Comparison of ENCODE assay signal across 21 mouse cellular contexts in genomic region chr3:131372996-131373395, GRCm38 (mm10).
DNase-seq lines count a peak whose midpoint lies in the region; ATAC-seq lines count a peak whose summit lies in the region.
"Had no signal": no experiment of that assay in that cellular context is flagged by ENCODE, and none has a peak within 500 bp of the region (broad histone marks: within the 10 kb centered on the region; RNA-seq: fewer than 3 reads in every experiment).

No protein-coding gene starts in this region.

- H3K4me1 ChIP-seq in forebrain, embryonic 11.5 days (replicated peaks; ENCODE audit: control insufficient read depth, insufficient read depth, low read length): no peaks in the 10 kb centered on the region
- H3K4me1 ChIP-seq in forebrain, embryonic 15.5 days: no peaks in the 10 kb centered on the region
- H3K4me1 ChIP-seq: embryonic facial prominence, embryonic 10.5 days; embryonic facial prominence, embryonic 12.5 days; forebrain, embryonic 12.5 days had no signal

- H3K36me3 ChIP-seq in forebrain, embryonic 11.5 days (ENCODE audit: control insufficient read depth, insufficient read depth, low read length): no peaks in the 10 kb centered on the region
- H3K36me3 ChIP-seq in forebrain, embryonic 15.5 days: no peaks in the 10 kb centered on the region
- H3K36me3 ChIP-seq: embryonic facial prominence, embryonic 10.5 days; embryonic facial prominence, embryonic 12.5 days; forebrain, embryonic 12.5 days; G1E had no signal

- no peak overlapping the region for H3K27ac ChIP-seq in forebrain, embryonic 11.5 days (ENCODE audit: low read depth, low read length)
- H3K27ac ChIP-seq in forebrain, embryonic 15.5 days (replicated peaks): no peak overlapping the region
- H3K27ac ChIP-seq: embryonic facial prominence, embryonic 10.5 days; embryonic facial prominence, embryonic 12.5 days; forebrain, embryonic 12.5 days had no signal

- peak; percentile 30 for DNase-seq in forebrain, embryonic 11.5 days (ENCODE audit: low spot score)
- DNase-seq in NIH3T3 (ENCODE audit: low read depth) (peak; percentile 66), adipocyte (ENCODE audit: low spot score) (peak; percentile 42)
- no peak for DNase-seq in adrenal gland, adult 18-20 months (ENCODE audit: low spot score in 2 of 2)
- DNase-seq in kidney, postnatal 14 days: no peak
- DNase-seq: adrenal gland, adult 8-10 months; adrenal gland, postnatal 14 days; adrenal gland, postnatal 36 days; cerebellum, adult 11-12 months; cerebellum, adult 2 months; cerebellum, adult 9-10 months; cerebellum, postnatal 10 days; cerebellum, postnatal 25 days; forebrain, postnatal 0 days had no signal

- 82% methylated on average over 7 of the region's 7 CpGs for WGBS in forebrain, embryonic 11.5 days
- 80% methylated on average over 7 of the region's 7 CpGs for WGBS in forebrain, embryonic 15.5 days

- no peaks in the 10 kb centered on the region for H3K27me3 ChIP-seq in forebrain, embryonic 11.5 days (ENCODE audit: control insufficient read depth, insufficient read depth, low read length)
- H3K27me3 ChIP-seq in forebrain, embryonic 15.5 days: no peaks in the 10 kb centered on the region
- H3K27me3 ChIP-seq: embryonic facial prominence, embryonic 12.5 days; forebrain, embryonic 12.5 days had no signal

- no peaks in the 10 kb centered on the region for H3K9me3 ChIP-seq in forebrain, embryonic 11.5 days (ENCODE audit: control insufficient read depth, low read length)
- no peaks in the 10 kb centered on the region for H3K9me3 ChIP-seq in forebrain, embryonic 15.5 days
- H3K9me3 ChIP-seq: embryonic facial prominence, embryonic 10.5 days; embryonic facial prominence, embryonic 12.5 days; forebrain, embryonic 12.5 days had no signal

- H3K9ac ChIP-seq in forebrain, embryonic 11.5 days (ENCODE audit: low read length): no peak overlapping the region
- H3K9ac ChIP-seq in forebrain, embryonic 15.5 days (replicated peaks): no peak overlapping the region
- H3K9ac ChIP-seq: embryonic facial prominence, embryonic 12.5 days; forebrain, embryonic 12.5 days; forebrain, postnatal 0 days had no signal

- no peak for ATAC-seq in forebrain, embryonic 11.5 days (replicated peaks; ENCODE audit: low FRiP score)
- ATAC-seq in forebrain, embryonic 15.5 days (replicated peaks): no peak
- ATAC-seq: activated CD4-positive, CD25-positive, alpha-beta regulatory T cell, adult 4 months; forebrain, embryonic 14.5 days; forebrain, postnatal 0 days had no signal

- H3K4me3 ChIP-seq in forebrain, embryonic 11.5 days (ENCODE audit: low read depth, low read length): no peak overlapping the region
- H3K4me3 ChIP-seq in forebrain, embryonic 15.5 days: no peak overlapping the region
- H3K4me3 ChIP-seq: embryonic facial prominence, embryonic 10.5 days; embryonic facial prominence, embryonic 12.5 days; forebrain, embryonic 12.5 days had no signal

- no peak overlapping the region for H3K4me2 ChIP-seq in forebrain, embryonic 11.5 days (ENCODE audit: low read depth, low read length, severe bottlenecking)
- H3K4me2 ChIP-seq in forebrain, embryonic 15.5 days (replicated peaks): no peak overlapping the region
- H3K4me2 ChIP-seq: embryonic facial prominence, embryonic 12.5 days; forebrain, embryonic 12.5 days had no signal

Comparison
In these comparisons a context has a peak if more than half of its experiments do, and no peak if none do; other contexts are left out.
1. DNase-seq: peak in forebrain, embryonic 11.5 days (single experiment), NIH3T3 (single experiment) and adipocyte (single experiment); none in adrenal gland, adult 18-20 months (0 of 2) and kidney, postnatal 14 days (single experiment).